ENCODE assay signal across 9 mouse cellular contexts in genomic region chr9:21840115-21840787, GRCm38 (mm10). TPM values are rescaled to one million over a fixed set of nuclear protein-coding genes. Genes with fewer than 3 reads are reported as not detected.
A peak's percentile ranks its signal among the peaks of the same experiment; 100 is the strongest.
DNase-seq lines count a peak whose midpoint lies in the region; ATAC-seq lines count a peak whose summit lies in the region.
"Had no signal": no experiment of that assay in that cellular context is flagged by ENCODE, and none has a peak within 500 bp of the region (broad histone marks: within the 10 kb centered on the region; RNA-seq: fewer than 3 reads in every experiment).

No protein-coding gene starts in this region.

- H3K27ac ChIP-seq in embryonic facial prominence, embryonic 11.5 days (replicated peaks; ENCODE audit: low read depth, low read length), result no peak overlapping the region
- H3K27ac ChIP-seq in midbrain, embryonic 12.5 days (replicated peaks), result no peak overlapping the region

- H3K9me3 ChIP-seq in embryonic facial prominence, embryonic 11.5 days (replicated peaks; ENCODE audit: control insufficient read depth, low read length), result no peaks in the 10 kb centered on the region
- no peaks in the 10 kb centered on the region for H3K9me3 ChIP-seq in midbrain, embryonic 12.5 days

- no peak overlapping the region for H3K4me3 ChIP-seq in embryonic facial prominence, embryonic 11.5 days (ENCODE audit: low read depth, low read length)
- no peak overlapping the region for H3K4me3 ChIP-seq in midbrain, embryonic 12.5 days

- H3K4me2 ChIP-seq in embryonic facial prominence, embryonic 11.5 days (ENCODE audit: low read depth, low read length), result no peak overlapping the region
- no peak overlapping the region for H3K4me2 ChIP-seq in midbrain, embryonic 12.5 days (replicated peaks)

- peaks cover 2% of the 10 kb centered on the region; the same call in 1 of the 2 replicates for H3K36me3 ChIP-seq in embryonic facial prominence, embryonic 11.5 days (replicated peaks; ENCODE audit: control insufficient read depth, insufficient read depth, low read depth, low read length)
- peaks cover 17% of the 10 kb centered on the region; the same call in 1 of the 2 replicates for H3K36me3 ChIP-seq in midbrain, embryonic 12.5 days

- ATAC-seq in embryonic facial prominence, embryonic 11.5 days (replicated peaks; ENCODE audit: insufficient number of reproducible peaks, low FRiP score, low TSS enrichment, low read depth), result 0 out of 2 replicates have a peak, but pooled peaks have one; percentile 61
- ATAC-seq in midbrain, embryonic 12.5 days (ENCODE audit: low FRiP score, low read depth), result peak; percentile 65; the same call in 1 of the 2 replicates

- no peak overlapping the region for H3K9ac ChIP-seq in embryonic facial prominence, embryonic 11.5 days (replicated peaks; ENCODE audit: low read length)
- no peak overlapping the region for H3K9ac ChIP-seq in midbrain, embryonic 12.5 days (replicated peaks)

- WGBS in embryonic facial prominence, embryonic 11.5 days, result 52% methylated on average over 8 of the region's 8 CpGs
- WGBS in midbrain, embryonic 12.5 days, result 60% methylated on average over 8 of the region's 8 CpGs

- peak; percentile 28 for DNase-seq in gastrocnemius, adult 18-20 months (ENCODE audit: low spot score)
- no peak for DNase-seq in gastrocnemius, adult 8-10 months (ENCODE audit: low spot score in 2 of 2)
- DNase-seq in urinary bladder, postnatal 14 days (ENCODE audit: low spot score), result peak; percentile 49
- DNase-seq in urinary bladder, adult 18-20 months (ENCODE audit: low spot score in 2 of 2), result no peak
- peak; percentile 64 for DNase-seq in embryonic facial prominence, embryonic 11.5 days (ENCODE audit: low spot score)
- DNase-seq in kidney, postnatal 10 days, result peak; percentile 74
- peak; percentile 24 to 30 for DNase-seq in thymus, postnatal 36 days

- no peaks in the 10 kb centered on the region for H3K4me1 ChIP-seq in embryonic facial prominence, embryonic 11.5 days (ENCODE audit: control insufficient read depth, insufficient read depth, low read length)
- no peaks in the 10 kb centered on the region for H3K4me1 ChIP-seq in midbrain, embryonic 12.5 days

- H3K27me3 ChIP-seq in embryonic facial prominence, embryonic 11.5 days (ENCODE audit: control insufficient read depth, insufficient read depth, low read length), result no peaks in the 10 kb centered on the region
- H3K27me3 ChIP-seq in midbrain, embryonic 12.5 days, result no peaks in the 10 kb centered on the region

RNA-seq across cellular contexts. Expression of gene Angptl8, which starts 4.9 kb away (rescaled TPM):
- total RNA-seq in gastrocnemius, adult 18-20 months (2021), result under 1 TPM in 1 of 2 experiments, not detected in 1; 0.26 TPM
- total RNA-seq in gastrocnemius, adult 8-10 months (2022), result not detected
- 0.25 TPM in 1 of 2 replicates, not detected in the other for polyA plus RNA-seq in embryonic facial prominence, embryonic 11.5 days (2014; fragmentation: Nextera tagmentation; extraction: Ambion mirVana)
- 0.28 and 0.64 TPM in 2 replicates for polyA plus RNA-seq in midbrain, embryonic 12.5 days (2016; fragmentation: Nextera tagmentation; extraction: Ambion mirVana)
- total RNA-seq: layer of hippocampus, adult 18-20 months had no signal

RNA-seq across cellular contexts. Expression of gene Dock6, which starts 12.2 kb away (rescaled TPM):
- 1 to 10 TPM; 7.4 to 8.7 TPM for total RNA-seq in gastrocnemius, adult 18-20 months (2021)
- 1 to 10 TPM; 4.7 to 8.3 (median 5.2) TPM for total RNA-seq in gastrocnemius, adult 8-10 months (2022)
- 15.6 and 17.8 TPM in 2 replicates for polyA plus RNA-seq in embryonic facial prominence, embryonic 11.5 days (2014; fragmentation: Nextera tagmentation; extraction: Ambion mirVana)
- 20.0 and 24.5 TPM in 2 replicates for polyA plus RNA-seq in midbrain, embryonic 12.5 days (2016; fragmentation: Nextera tagmentation; extraction: Ambion mirVana)

RNA-seq across cellular contexts. Expression of gene Kank2, which starts 41.7 kb away (rescaled TPM):
- total RNA-seq in gastrocnemius, adult 18-20 months (2021), result 10 to 100 TPM; 12.6 to 14.3 TPM
- 10 to 100 TPM; 13.0 to 15.2 (median 14.2) TPM for total RNA-seq in gastrocnemius, adult 8-10 months (2022)
- 6.1 and 7.6 TPM in 2 replicates for polyA plus RNA-seq in embryonic facial prominence, embryonic 11.5 days (2014; fragmentation: Nextera tagmentation; extraction: Ambion mirVana)
- 7.7 and 9.9 TPM in 2 replicates for polyA plus RNA-seq in midbrain, embryonic 12.5 days (2016; fragmentation: Nextera tagmentation; extraction: Ambion mirVana)

Comparison
In these comparisons a context has a peak if more than half of its experiments do, and no peak if none do; other contexts are left out.
1. DNase-seq: peak in gastrocnemius, adult 18-20 months (single experiment), urinary bladder, postnatal 14 days (single experiment), embryonic facial prominence, embryonic 11.5 days (single experiment), kidney, postnatal 10 days (single experiment) and thymus, postnatal 36 days (2 of 2); none in gastrocnemius, adult 8-10 months (0 of 2) and urinary bladder, adult 18-20 months (0 of 2).